Mouse (Mus musculus) spleen, adult 2 months (tissue): ENCODE results near the gene Jade2.

Experiments used
- CTCF ChIP-seq: fragments of 200-500 bp; IDR thresholded peaks from 2 replicates; pipeline ENCODE4 v1.5.1; 2011; ENCODE audit warnings: mild to moderate bottlenecking, inconsistent platforms; ENCODE audit not compliant: insufficient read depth, insufficient read length, insufficient replicate concordance; ENCODE audit errors: extremely low read depth
- POLR2A ChIP-seq: fragments of 200-500 bp; IDR thresholded peaks from 2 replicates; pipeline ENCODE4 v1.6.1; 2011; ENCODE audit warnings: low read depth, low read length, inconsistent platforms

- TF ChIP-seq POLR2A (no peak), CTCF (no peak)
Measured at GRCm38 (mm10) chr11:51764816-51765215, 92.6 kb downstream of the Jade2 start.
